Mouse (Mus musculus) ES-E14 (cell line): Measurements from ENCODE around the gene Zmpste24. TPM values are rescaled to one million over a fixed set of nuclear protein-coding genes. Genes with fewer than 3 reads are reported as not detected.
"Not testable (repeated sequence)": the region's sequence is repeated elsewhere in the genome, so short reads cannot be mapped to it uniquely, and the experiment has no call there.

ENCODE experiments used
- DNase-seq: peaks from one replicate; pipeline ENCODE4 v3.0.0-alpha.2; 2013; ENCODE audit warnings: low read depth, low spot score
- H3K27ac ChIP-seq: 2 replicates; pipeline ENCODE4 v1.5.1; 2012; ENCODE audit warnings: low read depth, mild to moderate bottlenecking, low read length, moderate library complexity, mixed read lengths; ENCODE audit not compliant: poor library complexity, insufficient read depth, severe bottlenecking
- H3K36me3 ChIP-seq: 2 replicates; pipeline ENCODE4 v1.6.1; 2012; ENCODE audit warnings: mild to moderate bottlenecking, low read length, moderate library complexity, mixed read lengths; ENCODE audit not compliant: control insufficient read depth, poor library complexity, insufficient read depth, severe bottlenecking
- H3K4me1 ChIP-seq, 2 experiments: fragments of 150-350 bp in 1 of 2; sonication (generic) in 1 of 2; 2 replicates each; pipeline ENCODE4 v1.6.1; 2012; ENCODE audit warnings: low read length in 2 of 2, mild to moderate bottlenecking in 1 of 2, mixed read lengths in 1 of 2; ENCODE audit not compliant: control insufficient read depth in 2 of 2, insufficient read depth in 2 of 2, poor library complexity in 1 of 2
- H3K4me3 ChIP-seq, 2 experiments: fragments of 150-350 bp in 1 of 2; sonication (generic) in 1 of 2; 2 replicates each; pipeline ENCODE4 v1.5.1; 2012; ENCODE audit warnings: low read length in 2 of 2, low read depth in 1 of 2, mild to moderate bottlenecking in 1 of 2, mixed read lengths in 1 of 2; ENCODE audit not compliant: insufficient read depth in 1 of 2, poor library complexity in 1 of 2, severe bottlenecking in 1 of 2
- H3K9ac ChIP-seq: 2 replicates; pipeline ENCODE4 v1.6.1; 2012; ENCODE audit warnings: low read depth, mild to moderate bottlenecking, low read length, mixed read lengths; ENCODE audit not compliant: poor library complexity, insufficient read depth, severe bottlenecking
- H3K9me3 ChIP-seq: fragments of 150-350 bp; sonication (generic); 2 replicates; pipeline ENCODE4 v1.6.1; 2012; ENCODE audit warnings: low read depth, mild to moderate bottlenecking, low read length; ENCODE audit not compliant: control insufficient read depth, insufficient read depth
- CHD2 ChIP-seq: IDR thresholded peaks from 2 replicates; pipeline ENCODE4 v1.6.1; 2014; ENCODE audit warnings: mild to moderate bottlenecking, low read depth, low read length, inconsistent platforms
- HCFC1 ChIP-seq: IDR thresholded peaks from 2 replicates; pipeline ENCODE4 v1.6.1; 2012; ENCODE audit warnings: low read length, inconsistent platforms, borderline replicate concordance; ENCODE audit not compliant: insufficient read depth
- MAFK ChIP-seq: IDR thresholded peaks from 2 replicates; pipeline ENCODE4 v1.6.1; 2014; ENCODE audit warnings: mild to moderate bottlenecking, low read depth, low read length, inconsistent platforms; ENCODE audit not compliant: insufficient read depth
- ZC3H11A ChIP-seq: IDR thresholded peaks from 2 replicates; pipeline ENCODE4 v1.6.1; 2012; ENCODE audit warnings: low read depth, mild to moderate bottlenecking, inconsistent platforms, low read length, borderline replicate concordance
- ZNF384 ChIP-seq: IDR thresholded peaks from 2 replicates; pipeline ENCODE4 v1.6.1; 2012; ENCODE audit warnings: low read depth, low read length, inconsistent platforms
- in situ Hi-C, 2 experiments: fragments of 600-800 bp; cut with MboI; formaldehyde crosslinking; loops; one replicate each; pipeline ENCODE4 v1.15.1; 2025; ENCODE audit warnings: low sequenced_read_pairs in 2 of 2, inconsistent platforms in 1 of 2; ENCODE audit not compliant: unreplicated experiment in 2 of 2
- total RNA-seq: library from RNA; depleted of rRNA; stranded (reverse); fragments of 300-350 nt; gene quantifications from 2 replicates; pipeline ENCODE4 v1.2.3, GENCODE M21; 2012

Zmpste24 gene
- total RNA-seq, 1 experiment = 45.3 TPM

GRCm38 (mm10) chr4:121065336-121065735 lies 32.7 kb downstream of the Zmpste24 start:
- peaks cover 7% of the 10 kb centered on the region for H3K36me3 ChIP-seq

GRCm38 (mm10) chr4:121059218-121059617 lies 38.8 kb downstream of the Zmpste24 start:
- H3K9me3 ChIP-seq, H3K4me1 ChIP-seq, H3K9ac ChIP-seq, in situ Hi-C loops, H3K4me3 ChIP-seq, H3K36me3 ChIP-seq, H3K27ac ChIP-seq, DNase-seq: not testable (repeated sequence)

More at GRCm38 (mm10) chr4:121065336-121065735, 32.7 kb downstream of the Zmpste24 start:
- H3K4me1 ChIP-seq = no peaks in the 10 kb centered on the region; a peak in 1 of 4 replicates
- DNase-seq = no peak
- no peak overlapping the region for H3K4me3 ChIP-seq
- no peak overlapping the region for H3K27ac ChIP-seq
- H3K9ac ChIP-seq = no peak overlapping the region
- no peaks in the 10 kb centered on the region for H3K9me3 ChIP-seq
- TF ChIP-seq HCFC1 (no peak), ZC3H11A (no peak), MAFK (no peak), ZNF384 (no peak), CHD2 (no peak)
- in situ Hi-C loops = no loop called here

GRCm38 (mm10) chr4:121057032-121057431 lies 41.0 kb downstream of the Zmpste24 start:
- Histone ChIP-seq H3K36me3 (peaks cover 2% of the 10 kb centered on the region), H3K27ac (no peak overlapping the region), H3K4me3 (no peak overlapping the region), H3K9me3 (no peaks in the 10 kb centered on the region), H3K9ac (no peak overlapping the region), H3K4me1 (peaks cover 0 to 11% of the 10 kb centered on the region in 2 experiments; a peak in 1 of 4 replicates)
- in situ Hi-C loops = no loop called here
- TF ChIP-seq HCFC1 = no peak
- no peak for TF ChIP-seq CHD2
- DNase-seq = no peak

GRCm38 (mm10) chr4:121056342-121056741 lies 41.7 kb downstream of the Zmpste24 start:
- Histone ChIP-seq H3K4me1 (peaks cover 0 to 12% of the 10 kb centered on the region in 2 experiments; a peak in 1 of 4 replicates), H3K36me3 (peaks cover 2% of the 10 kb centered on the region), H3K4me3 (no peak overlapping the region), H3K9me3 (no peaks in the 10 kb centered on the region), H3K27ac (no peak overlapping the region), H3K9ac (no peak overlapping the region)
- DNase-seq = no peak
- in situ Hi-C loops = no loop called here
- TF ChIP-seq HCFC1 = no peak
- no peak for TF ChIP-seq ZNF384
- no peak for TF ChIP-seq CHD2
- TF ChIP-seq MAFK = no peak
- TF ChIP-seq ZC3H11A = no peak

GRCm38 (mm10) chr4:121052454-121053323 lies 45.4 kb downstream of the Zmpste24 start:
- Histone ChIP-seq H3K27ac (no peak overlapping the region), H3K9me3 (no peaks in the 10 kb centered on the region), H3K4me3 (peak overlapping the region; percentile 49 to 58), H3K9ac (peak overlapping the region; percentile 36; the same call in 1 of the 2 replicates), H3K4me1 (peaks cover 0 to 12% of the 10 kb centered on the region in 2 experiments; a peak in 1 of 4 replicates), H3K36me3 (0 out of 2 replicates have a peak, but pooled peaks cover 3% of the 10 kb centered on the region)
- DNase-seq = no peak
- TF ChIP-seq MAFK (no peak), CHD2 (no peak), ZC3H11A (no peak), HCFC1 (no peak), ZNF384 (no peak)
- in situ Hi-C loops = no loop called here
